8 mouse cellular contexts compared by ENCODE assay signal in the genomic region with DNA sequence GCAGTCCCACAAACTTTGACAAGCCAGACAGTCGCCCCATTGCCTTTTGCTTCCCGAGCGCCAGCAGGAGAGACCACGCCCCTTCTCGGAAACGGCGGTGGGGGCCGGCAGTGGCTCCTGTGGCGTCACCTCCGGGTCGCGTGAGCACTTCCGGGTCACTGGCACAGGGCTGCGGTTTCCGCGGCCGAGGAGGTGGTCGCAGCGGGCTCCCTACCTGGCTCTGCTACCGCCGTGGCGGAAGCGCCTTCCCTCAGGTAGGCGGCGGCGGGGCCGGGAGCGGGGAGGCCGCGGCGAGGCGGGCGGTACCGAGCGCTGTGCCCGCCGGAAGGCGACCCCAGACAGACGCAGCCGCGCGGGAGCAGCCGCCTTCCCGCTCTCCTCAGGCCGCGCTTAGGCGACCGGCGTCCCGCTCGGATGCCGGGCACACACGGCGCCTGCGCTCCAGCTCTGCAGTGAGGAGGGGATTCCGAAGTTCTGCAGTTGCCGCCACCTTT. TPM values are rescaled to one million over a fixed set of nuclear protein-coding genes. Genes with fewer than 3 reads are reported as not detected.
A peak's percentile ranks its signal among the peaks of the same experiment; 100 is the strongest.
DNase-seq lines count a peak whose midpoint lies in the region; ATAC-seq and TF ChIP-seq lines count a peak whose summit lies in the region.

A gene (plus strand): TSS at position 143 of the 494 bp plus-strand sequence.

- whole genome bisulfite sequencing in forebrain, embryonic 14.5 days = under 1% methylated on average over 57 of the region's 57 CpGs
- under 1% methylated on average over 57 of the region's 57 CpGs for WGBS in neural tube, embryonic 15.5 days

- H3K9ac ChIP-seq in forebrain, embryonic 14.5 days (ENCODE audit: low read length) = peak within 1 kb of the TSS; percentile 92
- H3K9ac ChIP-seq in neural tube, embryonic 15.5 days (replicated peaks) = peak within 1 kb of the TSS; percentile 87

- TF ChIP-seq CTCF in E14TG2a.4 (conservative IDR thresholded peaks at IDR 0.05; ENCODE audit: low read length) = no peak

- intact Hi-C loops in heart, postnatal 14 days (cut with DNase I) = no loop called here

- H3K36me3 ChIP-seq in E14TG2a.4 (ENCODE audit: insufficient read depth, low read length) = peaks cover 64% of the 10 kb centered on the region
- peaks cover 42% of the 10 kb centered on the region for H3K36me3 ChIP-seq in forebrain, embryonic 14.5 days (ENCODE audit: control insufficient read depth, insufficient read depth, low read length)
- peaks cover 28% of the 10 kb centered on the region for H3K36me3 ChIP-seq in neural tube, embryonic 15.5 days

- peak within 1 kb of the TSS; percentile 76 for H3K4me2 ChIP-seq in forebrain, embryonic 14.5 days (ENCODE audit: low read length)
- peak within 1 kb of the TSS; percentile 61 for H3K4me2 ChIP-seq in neural tube, embryonic 15.5 days

- peak; percentile 92 for ATAC-seq in cerebellum, adult (ENCODE audit: insufficient number of reproducible peaks, low FRiP score, low TSS enrichment)
- peak; percentile 98 for ATAC-seq in forebrain, embryonic 14.5 days
- peak; percentile 99 for ATAC-seq in neural tube, embryonic 15.5 days (ENCODE audit: low FRiP score)

- H3K9me3 ChIP-seq in E14TG2a.4 (ENCODE audit: low read length) = no peaks in the 10 kb centered on the region
- no peaks in the 10 kb centered on the region for H3K9me3 ChIP-seq in forebrain, embryonic 14.5 days (replicated peaks; ENCODE audit: control insufficient read depth, low read length)
- no peaks in the 10 kb centered on the region for H3K9me3 ChIP-seq in neural tube, embryonic 15.5 days (replicated peaks)

- no peaks in the 10 kb centered on the region for H3K27me3 ChIP-seq in E14TG2a.4 (ENCODE audit: insufficient read depth, low read length)
- no peaks in the 10 kb centered on the region for H3K27me3 ChIP-seq in forebrain, embryonic 14.5 days (replicated peaks; ENCODE audit: control insufficient read depth, insufficient read depth, low read length)
- no peaks in the 10 kb centered on the region for H3K27me3 ChIP-seq in neural tube, embryonic 15.5 days (replicated peaks)

- peak; percentile 96 for DNase-seq in forebrain, embryonic 14.5 days (ENCODE audit: low spot score)
- peak; percentile 95 to 97 for DNase-seq in heart, postnatal 14 days
- peak; percentile 92 for DNase-seq in layer of hippocampus, adult 11-12 months (ENCODE audit: low spot score)
- peak; percentile 90 to 93 for DNase-seq in lung, adult 18-20 months
- peak; percentile 94 for DNase-seq in testis, postnatal 14 days (ENCODE audit: low spot score)

- H3K27ac ChIP-seq in forebrain, embryonic 14.5 days (ENCODE audit: low read depth, low read length) = peak within 1 kb of the TSS; percentile 84
- peak within 1 kb of the TSS; percentile 94 for H3K27ac ChIP-seq in neural tube, embryonic 15.5 days (replicated peaks)

- H3K4me3 ChIP-seq in E14TG2a.4 (replicated peaks; ENCODE audit: low read length) = peak within 1 kb of the TSS; percentile 92
- peak within 1 kb of the TSS; percentile 81 for H3K4me3 ChIP-seq in forebrain, embryonic 14.5 days (ENCODE audit: low read depth, low read length)
- peak within 1 kb of the TSS; percentile 80 for H3K4me3 ChIP-seq in neural tube, embryonic 15.5 days (replicated peaks)

- H3K4me1 ChIP-seq in E14TG2a.4 (replicated peaks; ENCODE audit: low read depth, low read length) = peaks cover 40% of the 10 kb centered on the region
- H3K4me1 ChIP-seq in forebrain, embryonic 14.5 days (ENCODE audit: control insufficient read depth, insufficient read depth, low read length) = peaks cover 9% of the 10 kb centered on the region
- peaks cover 20% of the 10 kb centered on the region for H3K4me1 ChIP-seq in neural tube, embryonic 15.5 days

RNA-seq across cellular contexts. Expression of the gene that starts here (rescaled TPM):
- polyA plus RNA-seq in forebrain, embryonic 14.5 days (2014; fragmentation: Nextera tagmentation; extraction: Ambion mirVana) = 233 and 264 TPM in 2 replicates
- 10 to 100 TPM; 59.4 to 65.2 TPM for total RNA-seq in heart, postnatal 14 days (2021)
- 199 and 218 TPM in 2 replicates for polyA plus RNA-seq in neural tube, embryonic 15.5 days (2015; fragmentation: Nextera tagmentation; extraction: Ambion mirVana)

Comparison
In these comparisons a context has a peak if more than half of its experiments do, and no peak if none do; other contexts are left out.
1. Peak in every context shown above with its lines: DNase-seq, ATAC-seq, H3K4me3 ChIP-seq and H3K27ac ChIP-seq.